ENCODE assay signal across 9 mouse cellular contexts in the genomic region with DNA sequence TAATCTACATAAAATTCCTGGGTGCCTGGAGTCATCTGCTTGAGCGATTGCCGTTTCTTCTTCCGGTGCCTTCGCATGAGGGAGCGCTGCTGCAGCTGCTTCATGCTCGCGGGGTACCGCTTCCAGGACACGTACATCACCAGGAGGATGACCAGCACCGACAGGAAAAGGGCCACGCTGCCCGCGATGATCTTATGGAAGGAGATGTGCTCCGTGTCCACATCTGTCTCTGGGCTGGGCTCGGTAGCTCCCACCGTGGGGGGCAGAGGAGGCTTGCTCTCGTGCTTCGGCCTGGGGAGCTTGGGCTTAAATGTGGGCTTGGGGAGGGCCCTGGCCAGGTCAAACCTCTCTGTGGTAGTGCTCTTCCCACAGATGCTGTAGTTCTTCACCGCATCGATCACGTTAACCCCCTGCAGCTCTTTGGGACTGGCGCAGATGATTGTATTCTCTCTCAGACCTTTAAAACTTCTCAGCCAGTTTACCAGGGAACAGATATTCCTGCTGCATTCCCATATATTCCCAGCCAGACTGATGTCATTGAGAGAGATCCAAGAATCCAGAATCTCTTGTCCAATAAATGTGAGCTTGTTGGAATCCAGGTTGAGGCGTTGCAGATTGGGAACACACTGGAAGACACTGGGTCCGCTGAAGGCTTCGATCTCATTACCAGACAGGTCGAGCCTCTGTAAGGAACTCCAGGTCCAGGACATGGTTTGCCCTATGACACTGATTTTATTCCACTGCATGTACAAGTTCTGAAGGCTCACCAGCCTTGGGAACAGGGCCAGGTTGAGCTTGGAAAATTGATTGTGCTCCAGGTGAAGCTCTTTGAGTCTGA. TPM values are rescaled to one million over a fixed set of nuclear protein-coding genes. Genes with fewer than 3 reads are reported as not detected.
DNase-seq lines count a peak whose midpoint lies in the region; ATAC-seq and TF ChIP-seq lines count a peak whose summit lies in the region.
"Had no signal": no experiment of that assay in that cellular context is flagged by ENCODE, and none has a peak within 500 bp of the region (broad histone marks: within the 10 kb centered on the region; RNA-seq: fewer than 3 reads in every experiment).

No protein-coding gene starts in this region.

- no peak for TF ChIP-seq POLR2A in lung, adult 2 months (IDR thresholded peaks at IDR 0.05; ENCODE audit: borderline replicate concordance, extremely low read depth, low read depth, low read length)

- DNase-seq in kidney, postnatal 14 days = no peak
- peak; percentile 56 to 72 for DNase-seq in cerebellum, postnatal 36 days
- peak; percentile 49 for DNase-seq in hindbrain, embryonic 10.5 days (ENCODE audit: low spot score)
- DNase-seq in right cerebral cortex, postnatal 4 days = peak; percentile 35
- DNase-seq in testis, postnatal 10 days (ENCODE audit: low spot score) = no peak
- DNase-seq in lung, adult 2 months = no peak

- H3K9me3 ChIP-seq in kidney, embryonic 14.5 days (ENCODE audit: control insufficient read depth, low read length) = no peaks in the 10 kb centered on the region
- H3K9me3 ChIP-seq in hindbrain, embryonic 10.5 days = no peaks in the 10 kb centered on the region
- H3K9me3 ChIP-seq in liver, embryonic 12.5 days (replicated peaks) = no peaks in the 10 kb centered on the region

- no peak for TF ChIP-seq CTCF in lung, adult 2 months (IDR thresholded peaks at IDR 0.05; ENCODE audit: insufficient read depth, low read length)

- no peak overlapping the region for H3K27ac ChIP-seq in kidney, embryonic 14.5 days (ENCODE audit: low read depth, low read length)
- peak overlapping the region; percentile 66 for H3K27ac ChIP-seq in hindbrain, embryonic 10.5 days
- H3K27ac ChIP-seq in liver, embryonic 12.5 days = no peak overlapping the region

- no peaks in the 10 kb centered on the region for H3K4me1 ChIP-seq in kidney, embryonic 14.5 days (ENCODE audit: control insufficient read depth, insufficient read depth, low read length)
- peaks cover 34% of the 10 kb centered on the region for H3K4me1 ChIP-seq in hindbrain, embryonic 10.5 days (replicated peaks)
- H3K4me1 ChIP-seq in liver, embryonic 12.5 days = no peaks in the 10 kb centered on the region
- 0 out of 2 replicates have a peak, but pooled peaks cover 3% of the 10 kb centered on the region for H3K4me1 ChIP-seq in lung, adult 2 months (ENCODE audit: control insufficient read depth, insufficient read depth, low read length)

- no peaks in the 10 kb centered on the region for H3K36me3 ChIP-seq in kidney, embryonic 14.5 days (ENCODE audit: control insufficient read depth, insufficient read depth, low read length)
- H3K36me3 ChIP-seq in hindbrain, embryonic 10.5 days = no peaks in the 10 kb centered on the region
- H3K36me3 ChIP-seq in liver, embryonic 12.5 days = no peaks in the 10 kb centered on the region
- H3K36me3 ChIP-seq: G1E had no signal

- H3K27me3 ChIP-seq in kidney, embryonic 14.5 days (ENCODE audit: control insufficient read depth, insufficient read depth, low read length) = peaks cover 15% of the 10 kb centered on the region
- peaks cover 28% of the 10 kb centered on the region for H3K27me3 ChIP-seq in hindbrain, embryonic 10.5 days (ENCODE audit: insufficient read depth, poor library complexity, severe bottlenecking)
- peaks cover 43% of the 10 kb centered on the region for H3K27me3 ChIP-seq in liver, embryonic 12.5 days (replicated peaks)

- WGBS in kidney, embryonic 14.5 days = 3% methylated on average over 26 of the region's 26 CpGs
- 3% methylated on average over 26 of the region's 26 CpGs for WGBS in hindbrain, embryonic 10.5 days
- 8% methylated on average over 26 of the region's 26 CpGs for WGBS in liver, embryonic 12.5 days (ENCODE audit: insufficient replicate concordance)
- WGBS in lung, adult 2 months = 8% methylated on average over 26 of the region's 26 CpGs

- H3K4me2 ChIP-seq in kidney, embryonic 14.5 days (replicated peaks; ENCODE audit: low read depth, low read length) = peak overlapping the region; percentile 55
- H3K4me2 ChIP-seq in liver, embryonic 12.5 days = peak overlapping the region; percentile 46

- peak overlapping the region; percentile 32 for H3K4me3 ChIP-seq in kidney, embryonic 14.5 days (ENCODE audit: low read length)
- H3K4me3 ChIP-seq in hindbrain, embryonic 10.5 days = peak overlapping the region; percentile 58
- peak overlapping the region; percentile 11; the same call in 1 of the 2 replicates for H3K4me3 ChIP-seq in liver, embryonic 12.5 days
- H3K4me3 ChIP-seq in lung, adult 2 months (replicated peaks; ENCODE audit: extremely low read depth, low read depth, low read length) = no peak overlapping the region

- H3K9ac ChIP-seq in kidney, embryonic 14.5 days (ENCODE audit: low read depth, low read length) = no peak overlapping the region
- no peak overlapping the region for H3K9ac ChIP-seq in liver, embryonic 12.5 days

- ATAC-seq in kidney, embryonic 14.5 days (ENCODE audit: low FRiP score, low TSS enrichment) = no peak
- ATAC-seq in liver, embryonic 12.5 days = no peak

RNA-seq across cellular contexts. Expression of a gene that starts 1.9 kb away (rescaled TPM):
- 0.06 and 0.16 TPM in 2 replicates for polyA plus RNA-seq in kidney, embryonic 14.5 days (2014; fragmentation: Nextera tagmentation; extraction: Ambion mirVana)
- polyA plus RNA-seq in hindbrain, embryonic 10.5 days (2016; fragmentation: Nextera tagmentation; extraction: Ambion mirVana) = 2.7 and 4.4 TPM in 2 replicates
- 0.07 and 0.33 TPM in 2 replicates for polyA plus RNA-seq in liver, embryonic 12.5 days (2016; fragmentation: Nextera tagmentation; extraction: Ambion mirVana)
- 0.11 and 0.24 TPM in 2 replicates for polyA plus RNA-seq in lung, adult 2 months (2012; rRNA removed)
- polyA plus RNA-seq: G1E had no signal

Comparison
In these comparisons a context has a peak if more than half of its experiments do, and no peak if none do; other contexts are left out.
1. DNase-seq: peak in cerebellum, postnatal 36 days (2 of 2), hindbrain, embryonic 10.5 days (single experiment) and right cerebral cortex, postnatal 4 days (single experiment); none in kidney, postnatal 14 days (single experiment), testis, postnatal 10 days (single experiment) and lung, adult 2 months (single experiment).